Mouse (Mus musculus): Measurements from ENCODE around the gene Lonp1.
"Not testable (repeated sequence)": the region's sequence is repeated elsewhere in the genome, so short reads cannot be mapped to it uniquely, and the experiment has no call there.

Lonp1 gene

GRCm38 (mm10) chr17:56626754-56627470 lies at the start of gene Lonp1:
Gene Lonp1 (minus strand): TSS chr17:56626887.
- DNase-seq (ENCODE audit: low spot score in 2 of 2) = peak; percentile 92 to 95

- DNase-seq (ENCODE audit: low spot score in 2 of 2) = no peak
Observed at GRCm38 (mm10) chr17:56673647-56674416, 47.1 kb upstream of the Lonp1 start.

- DNase-seq (ENCODE audit: low spot score in 2 of 2) = peak; percentile 90 to 98
Observed at GRCm38 (mm10) chr17:56672941-56673646, 46.4 kb upstream of the Lonp1 start, which contains the start of gene Ranbp3. Gene Ranbp3 (plus strand): TSS chr17:56673294.

GRCm38 (mm10) chr17:56669766-56670165 lies 43.1 kb upstream of the Lonp1 start:
- no peak for DNase-seq (ENCODE audit: low spot score in 2 of 2)

GRCm38 (mm10) chr17:56668384-56669144 lies 41.9 kb upstream of the Lonp1 start:
- peak; percentile 64 to 85 for DNase-seq (ENCODE audit: low spot score in 2 of 2)

- no peak for DNase-seq (ENCODE audit: low spot score in 2 of 2)
Observed at GRCm38 (mm10) chr17:56667591-56667990, 40.9 kb upstream of the Lonp1 start.

- DNase-seq (ENCODE audit: low spot score in 2 of 2) = no peak
Observed at GRCm38 (mm10) chr17:56666384-56666783, 39.7 kb upstream of the Lonp1 start.

GRCm38 (mm10) chr17:56664333-56664732 lies 37.6 kb upstream of the Lonp1 start:
- no peak for DNase-seq (ENCODE audit: low spot score in 2 of 2)

GRCm38 (mm10) chr17:56663659-56664058 lies 37.0 kb upstream of the Lonp1 start:
- no peak for DNase-seq (ENCODE audit: low spot score in 2 of 2)

- DNase-seq (ENCODE audit: low spot score in 2 of 2) = no peak
Observed at GRCm38 (mm10) chr17:56656171-56656570, 29.5 kb upstream of the Lonp1 start.

GRCm38 (mm10) chr17:56655311-56655710 lies 28.6 kb upstream of the Lonp1 start:
- DNase-seq (ENCODE audit: low spot score in 2 of 2) = no peak

- DNase-seq (ENCODE audit: low spot score in 2 of 2) = no peak
Observed at GRCm38 (mm10) chr17:56654771-56655170, 28.1 kb upstream of the Lonp1 start.

GRCm38 (mm10) chr17:56651801-56652200 lies 25.1 kb upstream of the Lonp1 start:
- no peak for DNase-seq (ENCODE audit: low spot score in 2 of 2)

- no peak for DNase-seq (ENCODE audit: low spot score in 2 of 2)
Observed at GRCm38 (mm10) chr17:56647546-56647945, 20.9 kb upstream of the Lonp1 start.

GRCm38 (mm10) chr17:56643237-56643636 lies 16.6 kb upstream of the Lonp1 start:
- DNase-seq (ENCODE audit: low spot score in 2 of 2) = no peak

GRCm38 (mm10) chr17:56634023-56634422 lies 7.3 kb upstream of the Lonp1 start:
- DNase-seq (ENCODE audit: low spot score in 2 of 2) = no peak

- DNase-seq (ENCODE audit: low spot score in 2 of 2) = no peak
Observed at GRCm38 (mm10) chr17:56631807-56632206, 5.1 kb upstream of the Lonp1 start.

GRCm38 (mm10) chr17:56629800-56630781 lies 3.4 kb upstream of the Lonp1 start:
- DNase-seq (ENCODE audit: low spot score in 2 of 2) = not testable (repeated sequence)

- DNase-seq (ENCODE audit: low spot score in 2 of 2) = no peak
Observed at GRCm38 (mm10) chr17:56627530-56628277, 1.0 kb upstream of the Lonp1 start, which contains the start of gene Catsperd. Gene Catsperd (plus strand): TSS chr17:56628143.

GRCm38 (mm10) chr17:56626260-56626659 lies 427 bp downstream of the Lonp1 start:
- no peak for DNase-seq (ENCODE audit: low spot score in 2 of 2)

Data from frontal cortex, postnatal 25 days (tissue).